Mouse (Mus musculus): Measurements from ENCODE around the gene Ttc9.
A peak's percentile ranks its signal among the peaks of the same experiment; 100 is the strongest.

Gene Ttc9

GRCm38 (mm10) chr12:81658086-81658485 is 27.0 kb downstream of the Ttc9 start:
- DNase-seq (ENCODE audit: low spot score in 2 of 2) = no peak

DNA sequence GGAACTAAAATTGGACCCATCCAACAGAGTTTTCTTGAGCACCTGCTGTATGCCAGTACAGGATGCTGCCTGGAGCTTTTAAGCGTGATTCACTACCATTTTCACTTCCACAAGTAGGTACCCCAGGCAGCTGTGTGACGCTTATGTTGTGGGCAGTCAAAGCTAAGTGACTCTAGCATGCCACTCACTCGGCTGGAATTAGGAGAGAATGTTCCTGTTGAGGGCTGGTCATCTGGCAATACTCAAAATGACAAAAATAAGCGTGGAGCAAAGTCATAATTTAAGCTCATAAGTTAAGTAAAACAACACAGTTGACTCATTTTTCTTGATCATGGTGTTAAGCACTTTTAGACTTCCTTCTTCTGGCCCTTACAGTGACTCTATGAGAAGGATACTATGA is 31.0 kb downstream of the Ttc9 start:
- DNase-seq (ENCODE audit: low spot score in 2 of 2) = no peak

- DNase-seq (ENCODE audit: low spot score in 2 of 2) = no peak
These were observed 32.1 kb downstream of the Ttc9 start for GRCm38 (mm10) chr12:81663116-81663515.

DNA sequence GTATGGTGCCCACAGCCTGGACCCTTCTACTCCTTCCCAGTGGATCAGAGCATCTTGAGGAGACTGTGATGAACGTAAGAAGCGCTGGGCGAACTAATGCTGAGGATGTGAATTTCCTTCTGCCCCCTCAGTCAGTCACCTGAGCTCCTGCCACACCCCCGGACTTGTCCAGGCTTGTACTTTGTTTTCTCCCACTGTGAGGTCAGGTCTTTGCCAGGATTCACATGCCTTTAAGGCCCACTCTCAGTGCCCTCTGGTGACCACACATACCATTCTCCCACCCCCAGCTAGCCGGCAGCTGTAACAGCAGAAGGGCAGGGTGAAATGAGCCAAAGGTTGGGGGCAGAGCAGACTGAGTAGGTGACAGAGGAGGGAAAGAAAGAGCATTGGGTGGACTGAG is 32.9 kb downstream of the Ttc9 start:
- DNase-seq (ENCODE audit: low spot score in 2 of 2) = no peak

DNA sequence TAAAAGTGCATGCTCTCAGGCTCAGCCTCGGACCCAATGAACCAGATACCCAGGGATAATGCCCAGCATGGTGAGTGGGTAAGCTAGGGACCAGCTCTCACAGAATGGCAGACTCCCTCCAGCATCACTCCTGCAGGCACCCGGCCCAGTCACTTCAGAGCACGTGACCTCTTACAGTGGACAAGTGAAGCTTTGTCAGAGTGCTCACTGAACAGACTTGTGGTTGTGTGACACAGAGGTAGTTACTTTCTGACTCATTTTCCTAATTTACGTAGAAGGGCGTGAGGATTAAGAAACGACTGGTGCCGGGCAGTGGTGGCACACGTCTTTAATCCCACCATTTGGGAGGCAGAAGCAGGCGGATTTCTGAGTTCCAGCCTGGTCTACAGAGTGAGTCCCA is 37.4 kb downstream of the Ttc9 start:
- no peak for DNase-seq (ENCODE audit: low spot score in 2 of 2)

DNA sequence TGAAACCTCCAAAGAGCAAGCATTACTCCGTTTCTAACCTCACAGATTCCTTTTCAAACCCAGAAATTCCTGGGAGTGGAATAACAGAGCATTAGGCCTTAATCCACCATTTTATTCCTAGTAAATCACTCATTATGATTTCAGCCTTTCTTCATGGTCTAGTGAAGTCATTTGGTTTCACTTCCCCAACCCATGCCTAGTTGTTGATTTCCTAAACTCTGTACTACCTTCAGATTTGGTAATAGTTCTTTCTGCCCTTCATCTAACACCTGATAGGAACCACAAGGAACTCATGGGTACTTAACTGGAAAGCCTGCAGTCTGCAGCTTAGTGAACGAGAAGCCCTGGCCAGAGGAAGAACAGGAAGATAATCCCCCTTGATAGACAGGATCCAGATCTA is 44.5 kb downstream of the Ttc9 start:
- no peak for DNase-seq (ENCODE audit: low spot score in 2 of 2)

GRCm38 (mm10) chr12:81679807-81680529 is 48.9 kb downstream of the Ttc9 start:
- DNase-seq (ENCODE audit: low spot score in 2 of 2) = no peak

- no peak for DNase-seq (ENCODE audit: low spot score in 2 of 2)
These were observed 52.3 kb downstream of the Ttc9 start for GRCm38 (mm10) chr12:81683395-81683794.

- DNase-seq (ENCODE audit: low spot score in 2 of 2) = no peak
These were observed 53.0 kb downstream of the Ttc9 start for GRCm38 (mm10) chr12:81684096-81684495.

DNA sequence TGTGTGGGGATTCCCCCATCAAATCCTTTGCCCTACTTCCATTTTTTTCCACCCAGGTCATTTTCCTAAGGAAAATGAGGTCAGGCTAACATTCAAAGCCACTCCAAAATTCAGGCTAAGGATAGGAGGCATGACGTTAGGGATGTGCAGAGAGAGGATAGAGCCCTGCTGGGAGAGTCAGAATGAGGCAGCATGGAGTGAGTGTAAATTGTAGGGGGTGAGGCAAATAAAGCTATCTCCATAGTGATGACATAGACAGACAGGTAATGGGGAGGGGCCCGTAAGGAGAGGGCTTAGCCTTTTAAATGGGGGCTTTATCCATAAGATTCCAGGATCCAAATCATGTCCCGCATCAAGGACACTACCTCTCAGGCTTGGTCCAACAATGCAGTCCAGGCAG is 54.9 kb downstream of the Ttc9 start:
- no peak for DNase-seq (ENCODE audit: low spot score in 2 of 2)

DNA sequence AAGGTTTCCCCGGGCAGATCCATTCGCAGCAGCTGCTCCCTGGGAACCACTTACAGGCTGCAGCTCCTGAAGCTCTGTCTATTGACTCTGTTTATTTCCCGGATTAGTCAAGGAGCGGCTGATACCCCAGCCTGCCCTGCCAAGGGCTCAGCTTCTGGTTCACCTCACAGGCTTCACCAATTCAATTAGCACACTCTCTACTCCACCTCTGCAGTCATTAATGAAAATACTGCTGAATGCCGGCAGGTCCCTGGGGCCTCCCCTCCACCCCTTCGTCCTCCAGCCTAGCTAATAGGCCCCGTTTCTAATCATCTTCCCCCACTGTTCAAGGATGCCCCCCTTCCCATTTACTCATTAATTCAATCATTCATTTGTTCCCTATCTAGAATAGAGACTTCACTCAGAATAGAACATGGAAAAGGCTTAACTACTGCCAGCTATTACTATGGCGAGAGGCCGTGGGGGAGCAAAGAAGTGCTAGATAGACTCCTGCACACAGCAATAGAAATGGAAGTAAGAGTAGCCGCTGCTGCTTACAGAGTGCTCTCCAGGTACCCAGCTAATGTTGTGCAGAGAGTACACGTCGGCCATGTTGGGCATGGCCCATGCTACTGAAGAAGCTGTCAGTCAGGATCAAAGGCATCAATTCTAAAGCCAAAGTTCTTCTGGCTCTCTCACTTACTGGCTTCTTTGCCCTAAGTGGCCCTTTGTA is 55.5 kb downstream of the Ttc9 start:
- no peak for DNase-seq (ENCODE audit: low spot score in 2 of 2)

GRCm38 (mm10) chr12:81687873-81688272 is 56.8 kb downstream of the Ttc9 start:
- no peak for DNase-seq (ENCODE audit: low spot score in 2 of 2)

DNA sequence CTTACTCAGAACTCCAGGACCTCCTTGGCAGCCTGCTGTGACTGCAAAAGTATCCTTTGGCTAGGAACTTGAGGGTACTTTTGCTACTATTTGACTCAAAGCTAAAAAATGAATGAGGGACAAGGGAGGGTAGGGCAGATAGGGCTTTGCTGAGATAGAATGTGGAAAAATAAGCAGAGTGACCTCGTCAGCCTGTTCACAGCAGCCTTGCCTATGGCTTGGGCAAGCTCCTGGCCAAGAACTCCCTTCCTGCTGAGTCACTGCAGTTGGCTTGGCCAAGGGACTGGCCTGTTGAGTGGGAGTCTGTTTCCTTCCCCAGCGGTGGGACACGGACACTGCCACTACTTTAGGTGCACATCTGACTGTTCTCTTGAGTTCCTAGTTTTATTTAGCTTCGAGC is 57.5 kb downstream of the Ttc9 start:
- DNase-seq (ENCODE audit: low spot score in 2 of 2) = peak; percentile 47 to 49

GRCm38 (mm10) chr12:81689505-81690056 is 58.5 kb downstream of the Ttc9 start:
- no peak for DNase-seq (ENCODE audit: low spot score in 2 of 2)

- no peak for DNase-seq (ENCODE audit: low spot score in 2 of 2)
These were observed 59.1 kb downstream of the Ttc9 start for GRCm38 (mm10) chr12:81690111-81690510.

GRCm38 (mm10) chr12:81690751-81691150 is 59.7 kb downstream of the Ttc9 start:
- DNase-seq (ENCODE audit: low spot score in 2 of 2) = peak in 1 of 2 experiments; percentile 6

- peak; percentile 27 to 41 for DNase-seq (ENCODE audit: low spot score in 2 of 2)
These were observed 60.2 kb downstream of the Ttc9 start for GRCm38 (mm10) chr12:81691177-81691730.

GRCm38 (mm10) chr12:81698011-81698410 is 67.0 kb downstream of the Ttc9 start:
- DNase-seq (ENCODE audit: low spot score in 2 of 2) = no peak

GRCm38 (mm10) chr12:81702903-81703302 is 71.9 kb downstream of the Ttc9 start:
- DNase-seq (ENCODE audit: low spot score in 2 of 2) = no peak

- DNase-seq (ENCODE audit: low spot score in 2 of 2) = no peak
These were observed 81.6 kb downstream of the Ttc9 start for GRCm38 (mm10) chr12:81712618-81713017.
